Mouse (Mus musculus) leukemia stem cell, adult 10-12 weeks (primary cell): ENCODE measurements around the gene Gm3259. TPM values are rescaled to one million over a fixed set of nuclear protein-coding genes. Genes with fewer than 3 reads are reported as not detected.

Experiments used
- polyA plus RNA-seq: library from polyadenylated mRNA; stranded (reverse); fragments of >175 nt; gene quantifications from 2 replicates; pipeline ENCODE4 v1.2.3, GENCODE M21; 2012; ENCODE audit warnings: low replicate concordance

Gene Gm3259
- not detected in 2 replicates for polyA plus RNA-seq

DNA sequence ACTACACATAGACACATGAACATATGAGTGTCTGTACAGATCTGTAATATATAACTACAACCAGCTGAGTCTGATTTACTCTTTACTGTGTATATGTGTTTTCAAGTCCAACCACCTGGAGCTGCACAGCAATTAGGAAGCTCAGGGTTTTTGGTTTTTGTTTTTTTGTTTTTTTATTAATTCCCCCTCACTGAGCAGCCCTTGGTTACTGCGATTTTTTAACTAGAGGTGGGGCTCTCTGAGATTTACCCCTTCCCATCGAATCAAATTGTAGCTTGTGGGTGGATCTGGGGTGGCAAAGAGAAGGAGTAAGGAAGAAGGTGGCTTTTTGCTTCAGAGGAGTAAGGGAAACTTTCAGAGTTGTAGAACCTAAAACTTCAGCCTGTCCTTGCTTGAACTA, at the start of gene Gm3259:
Gene Gm3259 (plus strand): TSS at position 301 of the 400 bp plus-strand sequence.

DNA sequence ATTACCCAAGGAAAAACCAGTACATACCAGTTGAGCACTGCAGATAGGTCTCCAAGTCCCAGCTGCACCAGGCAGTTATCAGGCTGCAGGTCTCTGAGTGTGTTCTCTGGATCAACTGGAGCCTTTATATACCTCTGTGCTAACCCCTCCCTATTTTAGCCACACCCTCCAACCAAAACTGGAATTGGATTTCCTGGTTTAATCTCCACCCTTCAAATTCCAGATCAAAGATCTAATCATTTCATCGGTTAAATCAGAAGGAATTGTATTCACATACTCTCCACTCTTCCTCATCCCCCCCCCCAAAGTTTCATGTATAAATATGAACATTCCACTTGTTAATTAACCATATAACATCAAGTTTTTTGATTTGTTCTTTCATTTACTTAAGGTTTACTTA, 33.0 kb upstream of the Gm3259 start, which contains the start of gene Gm10424:
Gene Gm10424 (minus strand): TSS at position 101 of the 400 bp plus-strand sequence.

Other genes starting within 250 kb of the Gm3259 start
- gene Gm7942, start 199.0 kb upstream of the Gm3259 start, polyA plus RNA-seq = not detected in 2 replicates
- gene Gm16513, start 123.3 kb upstream of the Gm3259 start, polyA plus RNA-seq = not detected in 2 replicates
- not detected in 2 replicates for gene Gm10424, start 33.1 kb upstream of the Gm3259 start, polyA plus RNA-seq
- gene D5Ertd577e, start 150.9 kb downstream of the Gm3259 start, polyA plus RNA-seq = not detected in 2 replicates
- not detected in 2 replicates for gene Gm3286, start 204.8 kb downstream of the Gm3259 start, polyA plus RNA-seq